Mouse (Mus musculus) kidney, adult 11 months (tissue): ENCODE measurements around the gene Gys1.
A peak's percentile ranks its signal among the peaks of the same experiment; 100 is the strongest.
"Not testable (repeated sequence)": the region's sequence is repeated elsewhere in the genome, so short reads cannot be mapped to it uniquely, and the experiment has no call there.

ENCODE experiments used
- DNase-seq: peaks from one replicate; pipeline ENCODE4 v3.0.0; 2022

The Gys1 gene

GRCm38 (mm10) chr7:45481374-45481927, 46.8 kb downstream of the Gys1 start, which contains the start of gene Tulp2:
Gene Tulp2, plus strand, starts transcription at chr7:45481877.
- peak; percentile 79 for DNase-seq

DNA sequence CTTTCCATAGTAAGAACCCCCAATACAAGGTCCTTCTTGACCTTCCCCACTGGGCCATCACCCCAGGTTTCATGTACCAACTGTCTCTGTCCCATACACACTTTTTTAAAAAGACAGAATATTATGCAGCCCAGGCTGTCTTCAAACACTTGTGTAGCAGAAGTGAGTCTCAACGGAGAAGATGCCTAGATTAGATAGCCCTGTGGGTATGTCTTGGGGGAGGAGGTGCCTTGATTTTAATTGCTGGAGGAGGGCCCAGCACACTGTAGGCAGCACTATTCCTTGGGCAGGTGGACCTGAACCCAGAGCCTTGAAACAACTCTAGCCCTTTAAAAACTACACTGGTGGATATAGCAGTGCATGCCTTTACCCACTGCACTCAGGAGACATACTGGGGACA, 47.5 kb downstream of the Gys1 start:
- DNase-seq, result no peak

GRCm38 (mm10) chr7:45484985-45485384, 50.3 kb downstream of the Gys1 start:
- DNase-seq, result not testable (repeated sequence)

GRCm38 (mm10) chr7:45486158-45486557, 51.5 kb downstream of the Gys1 start:
- DNase-seq, result no peak

- DNase-seq, result no peak
These were observed 52.2 kb downstream of the Gys1 start, which contains the start of gene Gm45808 for GRCm38 (mm10) chr7:45486761-45487415. Gene Gm45808, minus strand, starts transcription at chr7:45486811.

DNA sequence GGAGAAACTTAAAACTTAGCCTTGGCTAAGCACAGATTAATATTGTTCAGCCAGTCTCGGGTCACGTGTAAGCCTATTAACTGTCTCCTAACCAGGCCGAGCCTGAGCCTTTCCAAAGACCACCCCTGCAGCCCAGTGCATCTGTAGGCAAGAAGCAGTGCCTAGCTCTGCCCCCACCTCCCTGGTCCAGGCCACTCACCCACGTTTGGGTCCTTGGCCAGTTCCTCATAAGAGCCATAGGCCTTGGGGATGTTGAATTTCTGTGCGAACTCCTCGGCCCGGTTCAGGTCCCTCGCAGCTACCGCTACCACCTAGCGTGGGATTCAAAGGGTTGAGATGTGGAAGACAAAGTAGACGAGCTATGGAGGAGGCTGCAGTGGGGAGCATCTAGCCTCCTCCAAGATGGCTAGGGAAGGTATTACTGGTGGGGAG, 53.2 kb downstream of the Gys1 start:
- DNase-seq, result no peak

GRCm38 (mm10) chr7:45488293-45489204, 53.9 kb downstream of the Gys1 start, which contains the start of gene Dhdh:
Gene Dhdh, minus strand, starts transcription at chr7:45488805.
- peak; percentile 67 for DNase-seq

GRCm38 (mm10) chr7:45489578-45489977, 54.9 kb downstream of the Gys1 start:
- DNase-seq, result no peak

DNA sequence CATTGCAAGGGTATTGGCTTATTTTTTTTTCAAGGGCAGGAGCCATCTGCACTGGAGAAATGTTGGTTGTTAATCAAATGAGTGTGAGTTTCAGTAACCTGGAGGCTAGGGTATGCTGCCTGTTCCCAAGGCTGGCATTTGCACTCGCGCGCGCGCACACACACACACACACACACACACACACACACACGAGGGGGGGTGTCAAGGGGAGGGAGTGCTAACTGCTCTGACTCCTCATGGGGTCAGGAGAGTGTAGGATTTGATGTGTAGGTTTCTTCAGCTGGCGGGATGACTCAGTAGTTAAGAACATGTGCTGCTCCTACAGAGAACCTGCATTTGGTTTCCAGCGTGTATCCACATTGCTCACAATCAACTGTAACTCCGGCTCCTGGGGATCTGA, 56.2 kb downstream of the Gys1 start:
- no peak for DNase-seq

GRCm38 (mm10) chr7:45491264-45491663, 56.6 kb downstream of the Gys1 start:
- DNase-seq, result peak; percentile 45

DNA sequence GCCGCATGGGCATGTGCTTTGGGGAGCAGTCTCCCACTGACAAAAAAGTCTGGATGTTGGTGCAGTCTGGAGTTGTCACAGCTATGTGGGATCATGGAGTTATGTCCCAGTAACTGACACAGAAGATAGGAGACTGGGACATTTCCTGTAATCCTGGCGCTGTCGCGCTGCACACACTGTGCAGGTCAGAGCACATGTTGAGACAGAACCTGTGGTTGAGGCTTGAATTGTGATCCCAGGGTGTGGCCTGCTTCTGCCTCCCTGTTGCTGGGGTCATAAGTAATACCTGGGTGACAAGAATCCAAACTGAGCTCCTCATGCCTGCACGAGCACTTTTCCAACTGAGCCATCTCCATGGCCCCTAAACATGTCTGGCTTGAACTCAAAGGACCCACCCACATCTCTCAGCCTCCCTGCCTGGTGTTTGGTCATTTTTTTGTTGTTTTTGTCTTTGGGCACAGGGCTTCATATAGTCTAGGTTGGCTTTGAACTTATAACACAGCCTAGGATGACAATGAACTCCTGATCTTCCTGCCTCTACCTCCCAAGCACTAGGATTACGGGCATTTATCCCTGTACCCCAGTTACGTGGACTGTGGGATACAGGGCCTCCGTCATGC, 57.7 kb downstream of the Gys1 start:
- DNase-seq, result no peak

- DNase-seq, result no peak
These were observed 58.3 kb downstream of the Gys1 start for GRCm38 (mm10) chr7:45492951-45493350.

- DNase-seq, result no peak
These were observed 59.9 kb downstream of the Gys1 start for GRCm38 (mm10) chr7:45494548-45494947.

DNA sequence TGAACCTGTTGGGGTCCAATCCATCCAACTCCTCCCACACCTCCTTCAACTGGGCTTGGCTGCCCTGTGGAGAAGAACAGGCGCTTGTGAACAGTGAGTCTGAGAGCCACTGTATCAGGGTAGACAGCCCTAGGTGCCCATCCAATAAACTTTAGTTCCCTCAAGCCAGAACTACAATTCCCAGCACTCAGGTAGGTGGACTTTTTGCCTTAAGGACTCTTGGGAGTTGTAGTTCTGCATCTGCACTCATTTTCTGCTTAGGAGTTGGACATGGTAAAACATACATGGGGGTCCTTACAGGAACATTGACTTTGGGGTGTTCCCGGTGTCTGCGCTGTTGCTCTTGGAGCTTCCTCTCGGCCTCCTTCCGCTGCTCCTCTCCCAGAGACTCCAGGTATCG, 63.8 kb downstream of the Gys1 start:
- DNase-seq, result no peak
